Mouse (Mus musculus) embryonic fibroblast, embryonic 13.5 days (primary cell): ENCODE data around the gene Cidec. TPM values are rescaled to one million over a fixed set of nuclear protein-coding genes. Genes with fewer than 3 reads are reported as not detected.

ENCODE experiments used
- H3K27ac ChIP-seq: 2 replicates; pipeline ENCODE4 v1.5.1; 2012; ENCODE audit warnings: low read length, control low read depth, inconsistent platforms; ENCODE audit not compliant: insufficient read depth
- H3K4me1 ChIP-seq: 2 replicates; pipeline ENCODE4 v1.6.1; 2011; ENCODE audit warnings: low read length; ENCODE audit not compliant: control insufficient read depth, insufficient read depth
- H3K4me3 ChIP-seq: 2 replicates; pipeline ENCODE4 v1.5.1; 2011; ENCODE audit warnings: mild to moderate bottlenecking, control low read depth, low read length; ENCODE audit not compliant: insufficient read depth
- CTCF ChIP-seq: IDR thresholded peaks from 2 replicates; pipeline ENCODE4 v1.5.1; 2011; ENCODE audit warnings: mild to moderate bottlenecking, control low read depth, low read length, moderate library complexity, borderline replicate concordance; ENCODE audit not compliant: insufficient read depth
- POLR2A ChIP-seq: IDR thresholded peaks from 2 replicates; pipeline ENCODE4 v1.6.1; 2011; ENCODE audit warnings: low read depth, mild to moderate bottlenecking, control low read depth, low read length, moderate library complexity
- polyA plus RNA-seq: library from polyadenylated mRNA; stranded (reverse); fragments of >200 nt; gene quantifications from 2 replicates; pipeline ENCODE4 v1.2.4, GENCODE M21; 2011; ENCODE audit warnings: low read depth; ENCODE audit not compliant: missing spikeins, insufficient read length

Gene Cidec
- polyA plus RNA-seq, 1 experiment, result not detected

- H3K4me1 ChIP-seq, result no peaks in the 10 kb centered on the region
- H3K4me3 ChIP-seq, result no peak overlapping the region
- no peak overlapping the region for H3K27ac ChIP-seq
- TF ChIP-seq POLR2A (no peak), CTCF (no peak)
Measured at GRCm38 (mm10) chr6:113444207-113444965, 8.8 kb upstream of the Cidec start.

- Histone ChIP-seq H3K4me1 (no peaks in the 10 kb centered on the region), H3K27ac (no peak overlapping the region), H3K4me3 (peak overlapping the region; percentile 83)
- TF ChIP-seq CTCF (no peak), POLR2A (no peak)
Measured at GRCm38 (mm10) chr6:113443091-113443490, 7.5 kb upstream of the Cidec start.

- TF ChIP-seq POLR2A (peak; percentile 75), CTCF (no peak)
- Histone ChIP-seq H3K4me3 (peak within 1 kb of the TSS; percentile 83), H3K27ac (no peak within 1 kb of the TSS), H3K4me1 (no peaks in the 10 kb centered on the region)
Measured at GRCm38 (mm10) chr6:113442442-113443090, 7.0 kb upstream of the Cidec start, which contains the start of gene Jagn1. TSS of gene Jagn1 (plus strand) at chr6:113442569.

- H3K4me1 ChIP-seq, result no peaks in the 10 kb centered on the region
- no peak overlapping the region for H3K27ac ChIP-seq
- H3K4me3 ChIP-seq, result no peak overlapping the region
- no peak for TF ChIP-seq CTCF
- TF ChIP-seq POLR2A, result no peak
Measured at GRCm38 (mm10) chr6:113442087-113442441, 6.5 kb upstream of the Cidec start.

- Histone ChIP-seq H3K4me1 (no peaks in the 10 kb centered on the region), H3K4me3 (no peak overlapping the region), H3K27ac (no peak overlapping the region)
- TF ChIP-seq POLR2A, result no peak
- no peak for TF ChIP-seq CTCF
Measured at GRCm38 (mm10) chr6:113441147-113441680, 5.7 kb upstream of the Cidec start.

GRCm38 (mm10) chr6:113440686-113441085 is 5.1 kb upstream of the Cidec start:
- TF ChIP-seq POLR2A, result no peak
- TF ChIP-seq CTCF, result no peak
- Histone ChIP-seq H3K4me1 (no peaks in the 10 kb centered on the region), H3K27ac (no peak overlapping the region), H3K4me3 (no peak overlapping the region)

- Histone ChIP-seq H3K4me3 (no peak overlapping the region), H3K27ac (no peak overlapping the region), H3K4me1 (no peaks in the 10 kb centered on the region)
- TF ChIP-seq CTCF, result no peak
- TF ChIP-seq POLR2A, result no peak
Measured at GRCm38 (mm10) chr6:113438721-113439430, 3.3 kb upstream of the Cidec start.

- TF ChIP-seq CTCF, result no peak
- no peak for TF ChIP-seq POLR2A
- Histone ChIP-seq H3K4me3 (no peak overlapping the region), H3K27ac (no peak overlapping the region), H3K4me1 (no peaks in the 10 kb centered on the region)
Measured at GRCm38 (mm10) chr6:113437135-113437534, 1.6 kb upstream of the Cidec start.

GRCm38 (mm10) chr6:113434691-113435090 is 869 bp downstream of the Cidec start:
- TF ChIP-seq POLR2A, result no peak
- TF ChIP-seq CTCF, result no peak

GRCm38 (mm10) chr6:113433661-113434060 is 1.9 kb downstream of the Cidec start:
- H3K27ac ChIP-seq, result no peak overlapping the region
- H3K4me1 ChIP-seq, result no peaks in the 10 kb centered on the region
- no peak for TF ChIP-seq POLR2A
- TF ChIP-seq CTCF, result no peak
- no peak overlapping the region for H3K4me3 ChIP-seq

More at GRCm38 (mm10) chr6:113434691-113435090, 869 bp downstream of the Cidec start:
- Histone ChIP-seq H3K27ac (no peak overlapping the region), H3K4me3 (no peak overlapping the region), H3K4me1 (no peaks in the 10 kb centered on the region)

- TF ChIP-seq POLR2A (no peak), CTCF (no peak)
- no peaks in the 10 kb centered on the region for H3K4me1 ChIP-seq
- H3K27ac ChIP-seq, result no peak overlapping the region
- no peak overlapping the region for H3K4me3 ChIP-seq
Measured at GRCm38 (mm10) chr6:113431801-113432200, 3.8 kb downstream of the Cidec start.
